Mouse (Mus musculus): ENCODE measurements around the gene Vasn. TPM values are rescaled to one million over a fixed set of nuclear protein-coding genes. Genes with fewer than 3 reads are reported as not detected.
"Not testable (repeated sequence)": the region's sequence is repeated elsewhere in the genome, so short reads cannot be mapped to it uniquely, and the experiment has no call there.

The Vasn gene
- total RNA-seq, 2 experiments from 2014 or later = 6.0 TPM

GRCm38 (mm10) chr16:4661605-4662004 lies 21.9 kb downstream of the Vasn start:
- DNase-seq (ENCODE audit: extremely low spot score in 1 of 2, low spot score in 1 of 2) = no peak

- no peak for DNase-seq (ENCODE audit: extremely low spot score in 1 of 2, low spot score in 1 of 2)
These were observed 24.1 kb downstream of the Vasn start for GRCm38 (mm10) chr16:4663806-4664205.

GRCm38 (mm10) chr16:4665726-4666125 lies 26.0 kb downstream of the Vasn start:
- DNase-seq (ENCODE audit: extremely low spot score in 1 of 2, low spot score in 1 of 2) = no peak

GRCm38 (mm10) chr16:4667190-4667808 lies 27.6 kb downstream of the Vasn start:
- DNase-seq (ENCODE audit: extremely low spot score in 1 of 2, low spot score in 1 of 2) = peak; percentile 79 to 97

- no peak for DNase-seq (ENCODE audit: extremely low spot score in 1 of 2, low spot score in 1 of 2)
These were observed 30.6 kb downstream of the Vasn start for GRCm38 (mm10) chr16:4670317-4670716.

GRCm38 (mm10) chr16:4674091-4674490 lies 34.4 kb downstream of the Vasn start:
- DNase-seq (ENCODE audit: extremely low spot score in 1 of 2, low spot score in 1 of 2) = no peak

GRCm38 (mm10) chr16:4676836-4677235 lies 37.1 kb downstream of the Vasn start:
- DNase-seq (ENCODE audit: extremely low spot score in 1 of 2, low spot score in 1 of 2) = no peak

GRCm38 (mm10) chr16:4678080-4678479 lies 38.3 kb downstream of the Vasn start:
- DNase-seq (ENCODE audit: extremely low spot score in 1 of 2, low spot score in 1 of 2) = no peak

GRCm38 (mm10) chr16:4679121-4680018 lies 39.6 kb downstream of the Vasn start, which contains the start of gene Coro7:
Coro7 (minus strand) TSS chr16:4679777.
- peak; percentile 59 to 69 for DNase-seq (ENCODE audit: extremely low spot score in 1 of 2, low spot score in 1 of 2)

GRCm38 (mm10) chr16:4680922-4681455 lies 41.2 kb downstream of the Vasn start:
- DNase-seq (ENCODE audit: extremely low spot score in 1 of 2, low spot score in 1 of 2) = not testable (repeated sequence)

- no peak for DNase-seq (ENCODE audit: extremely low spot score in 1 of 2, low spot score in 1 of 2)
These were observed 43.0 kb downstream of the Vasn start for GRCm38 (mm10) chr16:4682628-4683179.

- DNase-seq (ENCODE audit: extremely low spot score in 1 of 2, low spot score in 1 of 2) = no peak
These were observed 43.4 kb downstream of the Vasn start for GRCm38 (mm10) chr16:4683193-4683580.

- DNase-seq (ENCODE audit: extremely low spot score in 1 of 2, low spot score in 1 of 2) = peak; percentile 98
These were observed 44.1 kb downstream of the Vasn start for GRCm38 (mm10) chr16:4683581-4684456.

- DNase-seq (ENCODE audit: extremely low spot score in 1 of 2, low spot score in 1 of 2) = no peak
These were observed 44.7 kb downstream of the Vasn start for GRCm38 (mm10) chr16:4684457-4684791.

GRCm38 (mm10) chr16:4689371-4689770 lies 49.6 kb downstream of the Vasn start:
- not testable (repeated sequence) for DNase-seq (ENCODE audit: extremely low spot score in 1 of 2, low spot score in 1 of 2)

Other genes with a start within 250 kb of the Vasn start
- 10 to 100 TPM; 92.5 to 98.5 TPM for gene Adcy9, start 219.4 kb upstream of the Vasn start, total RNA-seq (2021)
- 10 to 100 TPM; 13.9 to 16.7 TPM for gene Srl, start 98.1 kb upstream of the Vasn start, total RNA-seq (2021)
- gene Tfap4, start 80.1 kb upstream of the Vasn start, total RNA-seq (2021) = 1 to 10 TPM; 4.4 to 5.0 TPM
- gene Glis2, start 45.2 kb upstream of the Vasn start, total RNA-seq (2021) = 10 to 100 TPM; 15.4 to 16.2 TPM
- gene Pam16, start 15.0 kb upstream of the Vasn start, total RNA-seq (2021) = 10 to 100 TPM; 76.3 to 82.6 TPM
- 10 to 100 TPM; 62.5 to 71.8 TPM for gene Dnaja3, start within 50 bp of the Vasn start, total RNA-seq (2021)
- gene Coro7, start 39.8 kb downstream of the Vasn start, total RNA-seq (2021) = 10 to 100 TPM; 78.6 to 96.5 TPM
- gene Nmral1, start 79.4 kb downstream of the Vasn start, total RNA-seq (2021) = 10 to 100 TPM; 16.0 to 17.7 TPM
- gene Hmox2, start 86.4 kb downstream of the Vasn start, total RNA-seq (2021) = 10 to 100 TPM; 87.7 to 98.0 TPM
- gene Cdip1, start 150.4 kb downstream of the Vasn start, total RNA-seq (2021) = 100 to 1,000 TPM; 237 to 239 TPM
- not detected for gene 4930562C15Rik, start 195.5 kb downstream of the Vasn start, total RNA-seq (2021)
- gene Ubald1, start 240.4 kb downstream of the Vasn start, total RNA-seq (2021) = 100 to 1,000 TPM in 1 of 2 experiments, 10 to 100 TPM in 1; 93.5 to 103 TPM
- 100 to 1,000 TPM; 219 to 221 TPM for gene Mgrn1, start 246.3 kb downstream of the Vasn start, total RNA-seq (2021)